Mouse (Mus musculus) spleen, adult 2 months (tissue): Measurements from ENCODE around the gene Cd99l2.

Experiments used
- CTCF ChIP-seq: fragments of 200-500 bp; IDR thresholded peaks from 2 replicates; pipeline ENCODE4 v1.5.1; 2011; ENCODE audit warnings: mild to moderate bottlenecking, inconsistent platforms; ENCODE audit not compliant: insufficient read depth, insufficient read length, insufficient replicate concordance; ENCODE audit errors: extremely low read depth
- POLR2A ChIP-seq: fragments of 200-500 bp; IDR thresholded peaks from 2 replicates; pipeline ENCODE4 v1.6.1; 2011; ENCODE audit warnings: low read depth, low read length, inconsistent platforms

- TF ChIP-seq CTCF (no peak), POLR2A (no peak)
These were observed 3.3 kb downstream of the Cd99l2 start for GRCm38 (mm10) chrX:71489353-71489752.
